Mouse (Mus musculus) forebrain, postnatal 0 days (tissue): ENCODE measurements at regions not wholly inside any gene's neighbourhood (a gene's known extent, or its start where the extent isn't known, plus 50 kb on each side); places are given as distances from the start of the nearest gene placed in this dataset.
A peak's percentile ranks its signal among the peaks of the same experiment; 100 is the strongest.
"Not testable (repeated sequence)": the region's sequence is repeated elsewhere in the genome, so short reads cannot be mapped to it uniquely, and the experiment has no call there.

Experiments
- ATAC-seq: fragments of 200-750 bp; cut with Nextera tagmentation; 2 replicates; pipeline ENCODE4 v1.8.0; 2017; ENCODE audit warnings: mild to moderate bottlenecking, moderate library complexity
- DNase-seq: peaks from one replicate; pipeline ENCODE4 v3.0.0-alpha.2; 2015
- H3K27ac ChIP-seq: fragments of 300-500 bp; sonication (generic); 2 replicates; pipeline ENCODE4 v1.5.1; 2014; ENCODE audit warnings: low read depth, mild to moderate bottlenecking, antibody characterized with exemption, low read length, moderate library complexity, mixed read lengths
- H3K27me3 ChIP-seq: fragments of 300-500 bp; sonication (generic); 2 replicates; pipeline ENCODE4 v1.6.1; 2014; ENCODE audit warnings: mild to moderate bottlenecking, low read length, mixed read lengths; ENCODE audit not compliant: insufficient read depth
- H3K36me3 ChIP-seq: fragments of 300-500 bp; sonication (generic); 2 replicates; pipeline ENCODE4 v1.6.1; 2014; ENCODE audit warnings: mild to moderate bottlenecking, moderate library complexity; ENCODE audit not compliant: insufficient read depth
- H3K4me1 ChIP-seq: fragments of 300-500 bp; sonication (generic); 2 replicates; pipeline ENCODE4 v1.6.1; 2014; ENCODE audit warnings: antibody characterized with exemption; ENCODE audit not compliant: insufficient read depth
- H3K4me2 ChIP-seq: fragments of 300-500 bp; sonication (generic); 2 replicates; pipeline ENCODE4 v1.6.1; 2014; ENCODE audit warnings: low read depth, mild to moderate bottlenecking, moderate library complexity
- H3K4me3 ChIP-seq: fragments of 300-500 bp; sonication (generic); 2 replicates; pipeline ENCODE4 v1.5.1; 2014; ENCODE audit warnings: low read depth, low read length, mixed read lengths
- H3K9ac ChIP-seq: fragments of 300-500 bp; sonication (generic); 2 replicates; pipeline ENCODE4 v1.6.1; 2014; ENCODE audit warnings: mild to moderate bottlenecking
- H3K9me3 ChIP-seq: fragments of 300-500 bp; sonication (generic); 2 replicates; pipeline ENCODE4 v1.6.1; 2016; ENCODE audit warnings: low read length
- CTCF ChIP-seq: sonication (generic); IDR thresholded peaks from 2 replicates; pipeline ENCODE4 v1.5.1; 2016; ENCODE audit warnings: antibody characterized with exemption, control low read depth, low read depth
- WGBS: fragments of 180-500 bp; shearing (Covaris S2); extraction: QIAGEN DNeasy Blood & Tissue Kit; methylation state at CpG from one replicate; pipeline ENCODE4 v1.1.7; 2014; 5-methylcytosine and 5-hydroxymethylcytosine counted together

- 91% methylated on average over 2 of the region's 2 CpGs for WGBS
- no peaks in the 10 kb centered on the region for H3K27me3 ChIP-seq
- no peaks in the 10 kb centered on the region for H3K4me1 ChIP-seq
- no peak overlapping the region for H3K4me2 ChIP-seq
- DNase-seq (no peak), ATAC-seq (no peak)
- no peak overlapping the region for H3K4me3 ChIP-seq
- H3K9me3 ChIP-seq, result no peaks in the 10 kb centered on the region
- H3K36me3 ChIP-seq, result no peaks in the 10 kb centered on the region
- H3K27ac ChIP-seq, result no peak overlapping the region
- no peak for TF ChIP-seq CTCF
- H3K9ac ChIP-seq, result no peak overlapping the region
These were observed 101.1 kb upstream of the Ptgfr start for GRCm38 (mm10) chr3:151938472-151939029.

GRCm38 (mm10) chr3:151931656-151932055, 94.2 kb upstream of the Ptgfr start:
- Histone ChIP-seq H3K36me3 (no peaks in the 10 kb centered on the region), H3K27me3 (no peaks in the 10 kb centered on the region), H3K4me3 (no peak overlapping the region), H3K9me3 (no peaks in the 10 kb centered on the region), H3K9ac (no peak overlapping the region), H3K4me2 (no peak overlapping the region), H3K27ac (no peak overlapping the region), H3K4me1 (no peaks in the 10 kb centered on the region)
- DNase-seq (no peak), ATAC-seq (no peak)
- no peak for TF ChIP-seq CTCF

GRCm38 (mm10) chr3:151931096-151931495, 93.7 kb upstream of the Ptgfr start:
- Histone ChIP-seq H3K27me3 (no peaks in the 10 kb centered on the region), H3K4me3 (no peak overlapping the region), H3K4me2 (no peak overlapping the region), H3K9me3 (no peaks in the 10 kb centered on the region), H3K9ac (no peak overlapping the region), H3K4me1 (no peaks in the 10 kb centered on the region), H3K36me3 (no peaks in the 10 kb centered on the region), H3K27ac (no peak overlapping the region)
- no peak for DNase-seq
- no peak for ATAC-seq
- WGBS, result 85% methylated on average over 3 of the region's 3 CpGs
- no peak for TF ChIP-seq CTCF

- no peak for TF ChIP-seq CTCF
- Histone ChIP-seq H3K4me3 (no peak overlapping the region), H3K9me3 (no peaks in the 10 kb centered on the region), H3K4me1 (no peaks in the 10 kb centered on the region), H3K4me2 (peak overlapping the region; percentile 15), H3K9ac (no peak overlapping the region), H3K36me3 (no peaks in the 10 kb centered on the region), H3K27ac (no peak overlapping the region), H3K27me3 (no peaks in the 10 kb centered on the region)
- peak; percentile 82 for ATAC-seq
- 43% methylated on average over 13 of the region's 13 CpGs for WGBS
- DNase-seq, result peak; percentile 60
These were observed 76.6 kb upstream of the Ptgfr start for GRCm38 (mm10) chr3:151914010-151914513.

- H3K9me3 ChIP-seq, H3K36me3 ChIP-seq, H3K4me3 ChIP-seq, H3K4me1 ChIP-seq, H3K27ac ChIP-seq, H3K4me2 ChIP-seq, H3K27me3 ChIP-seq, ATAC-seq, DNase-seq, H3K9ac ChIP-seq: not testable (repeated sequence)
- 83% methylated on average over 11 of the region's 11 CpGs for WGBS
These were observed 74.9 kb upstream of the Ptgfr start for GRCm38 (mm10) chr3:151912292-151912691.

- no peak for ATAC-seq
- Histone ChIP-seq H3K4me3 (no peak overlapping the region), H3K9ac (no peak overlapping the region), H3K4me1 (no peaks in the 10 kb centered on the region), H3K9me3 (no peaks in the 10 kb centered on the region), H3K4me2 (no peak overlapping the region), H3K27ac (no peak overlapping the region), H3K36me3 (no peaks in the 10 kb centered on the region), H3K27me3 (no peaks in the 10 kb centered on the region)
- no peak for DNase-seq
- TF ChIP-seq CTCF, result no peak
- WGBS, result 91% methylated on average over 2 of the region's 2 CpGs
These were observed 73.4 kb upstream of the Ptgfr start for GRCm38 (mm10) chr3:151910851-151911250.

- ATAC-seq (no peak), DNase-seq (no peak)
- Histone ChIP-seq H3K4me1 (no peaks in the 10 kb centered on the region), H3K27me3 (no peaks in the 10 kb centered on the region), H3K36me3 (no peaks in the 10 kb centered on the region), H3K4me2 (no peak overlapping the region), H3K4me3 (no peak overlapping the region), H3K9me3 (no peaks in the 10 kb centered on the region), H3K27ac (no peak overlapping the region), H3K9ac (no peak overlapping the region)
- TF ChIP-seq CTCF, result no peak
- WGBS, result 83% methylated on average over 3 of the region's 3 CpGs
These were observed 71.9 kb upstream of the Ptgfr start for GRCm38 (mm10) chr3:151909344-151909743.

- H3K27me3 ChIP-seq, result no peaks in the 10 kb centered on the region
- DNase-seq, result no peak
- no peaks in the 10 kb centered on the region for H3K36me3 ChIP-seq
- no peaks in the 10 kb centered on the region for H3K4me1 ChIP-seq
- H3K9ac ChIP-seq, result no peak overlapping the region
- no peaks in the 10 kb centered on the region for H3K9me3 ChIP-seq
- no peak overlapping the region for H3K27ac ChIP-seq
- no peak for ATAC-seq
- no peak for TF ChIP-seq CTCF
- H3K4me3 ChIP-seq, result no peak overlapping the region
- no peak overlapping the region for H3K4me2 ChIP-seq
These were observed 71.5 kb upstream of the Ptgfr start for GRCm38 (mm10) chr3:151908886-151909285.
